Mouse (Mus musculus) olfactory bulb, adult 2 months (tissue): ENCODE measurements around the gene Fbn1.

Source experiments
- CTCF ChIP-seq: fragments of 200-500 bp; IDR thresholded peaks from 2 replicates; pipeline ENCODE4 v1.5.1; 2012; ENCODE audit warnings: low read depth, mild to moderate bottlenecking, low read length, moderate library complexity; ENCODE audit not compliant: insufficient read depth
- POLR2A ChIP-seq: fragments of 200-500 bp; IDR thresholded peaks from 2 replicates; pipeline ENCODE4 v1.6.1; 2012; ENCODE audit warnings: mild to moderate bottlenecking, low read depth, low read length, moderate library complexity; ENCODE audit not compliant: insufficient read depth

- TF ChIP-seq CTCF: no peak
- no peak for TF ChIP-seq POLR2A
Measured at GRCm38 (mm10) chr2:125331581-125331980, 176.2 kb downstream of the Fbn1 start.
